Mouse (Mus musculus) stomach, postnatal 0 days (tissue): ENCODE measurements around the gene D630045J12Rik. TPM values are rescaled to one million over a fixed set of nuclear protein-coding genes. Genes with fewer than 3 reads are reported as not detected.

ENCODE experiments used
- ATAC-seq: fragments of 200-750 bp; cut with Nextera tagmentation; 2 replicates; pipeline ENCODE4 v1.8.0; 2017; ENCODE audit not compliant: low FRiP score, low TSS enrichment
- DNase-seq: peaks from one replicate; pipeline ENCODE4 v3.0.0-alpha.2; 2016; ENCODE audit warnings: low spot score
- H3K27ac ChIP-seq: fragments of 300-500 bp; sonication (generic); replicated peaks from 2 replicates; pipeline ENCODE4 v1.5.1; 2014; ENCODE audit warnings: mild to moderate bottlenecking, control low read depth
- H3K27me3 ChIP-seq: fragments of 300-500 bp; sonication (generic); 2 replicates; pipeline ENCODE4 v1.6.1; 2014; ENCODE audit warnings: low read length; ENCODE audit not compliant: control insufficient read depth, insufficient read depth
- H3K36me3 ChIP-seq: fragments of 300-500 bp; sonication (generic); 2 replicates; pipeline ENCODE4 v1.6.1; 2014; ENCODE audit warnings: low read length, mixed read lengths; ENCODE audit not compliant: control insufficient read depth, insufficient read depth
- H3K4me1 ChIP-seq: fragments of 300-500 bp; sonication (generic); replicated peaks from 2 replicates; pipeline ENCODE4 v1.6.1; 2014; ENCODE audit warnings: antibody characterized with exemption; ENCODE audit not compliant: control insufficient read depth, insufficient read depth
- H3K4me2 ChIP-seq: fragments of 300-500 bp; sonication (generic); replicated peaks from 2 replicates; pipeline ENCODE4 v1.6.1; 2014; ENCODE audit warnings: low read depth, mild to moderate bottlenecking, control low read depth, moderate library complexity
- H3K4me3 ChIP-seq: fragments of 300-500 bp; sonication (generic); 2 replicates; pipeline ENCODE4 v1.5.1; 2014; ENCODE audit warnings: low read depth, low read length, control low read depth
- H3K9ac ChIP-seq: fragments of 300-500 bp; sonication (generic); 2 replicates; pipeline ENCODE4 v1.6.1; 2014; ENCODE audit warnings: mild to moderate bottlenecking, low read length, control low read depth, mixed read lengths
- H3K9me3 ChIP-seq: fragments of 300-500 bp; sonication (generic); 2 replicates; pipeline ENCODE4 v1.6.1; 2016; ENCODE audit warnings: low read length; ENCODE audit not compliant: control insufficient read depth
- CTCF ChIP-seq: IDR thresholded peaks from 2 replicates; pipeline ENCODE4 v1.5.1; 2016; ENCODE audit warnings: antibody characterized with exemption, low read depth, mild to moderate bottlenecking, moderate library complexity
- EP300 ChIP-seq: optimal IDR thresholded peaks from 2 replicates; pipeline ENCODE3; 2016; ENCODE audit warnings: antibody characterized with exemption
- WGBS: fragments of 180-500 bp; shearing (Covaris S2); extraction: QIAGEN DNeasy Blood & Tissue Kit; methylation state at CpG from one replicate; pipeline ENCODE4 v1.1.7; 2014; 5-methylcytosine and 5-hydroxymethylcytosine counted together
- polyA plus RNA-seq: library from polyadenylated mRNA; unstranded; fragments of >200 nt; fragmentation: Nextera tagmentation; extraction: Ambion mirVana; gene quantifications from 2 replicates; pipeline ENCODE4 v1.2.1, GENCODE M21; 2015

D630045J12Rik gene
- polyA plus RNA-seq, 1 experiment from 2014 or later = 0.70 TPM

DNA sequence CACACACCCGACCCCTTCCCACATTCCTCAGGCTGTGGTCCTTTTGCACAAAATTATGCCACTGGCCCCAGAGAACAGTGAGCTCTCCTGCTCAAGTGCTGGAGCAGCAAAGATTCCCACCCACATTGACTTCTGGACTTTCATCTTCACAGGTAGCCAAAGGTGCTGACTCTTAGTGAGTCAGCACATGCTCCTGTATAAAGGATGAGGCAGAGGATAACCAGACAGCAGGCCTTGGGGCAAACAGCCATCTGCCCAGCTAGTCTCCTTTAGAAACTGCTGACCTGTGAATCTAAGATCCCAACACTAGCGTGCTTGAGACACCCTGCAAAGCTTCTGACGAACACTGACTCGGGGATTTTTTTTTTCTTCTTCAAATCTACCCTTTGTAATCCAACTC lies 15.4 kb downstream of the D630045J12Rik start:
- Histone ChIP-seq H3K27me3 (no peaks in the 10 kb centered on the region), H3K36me3 (no peaks in the 10 kb centered on the region), H3K9ac (no peak overlapping the region), H3K9me3 (no peaks in the 10 kb centered on the region), H3K27ac (no peak overlapping the region), H3K4me2 (no peak overlapping the region), H3K4me1 (no peaks in the 10 kb centered on the region), H3K4me3 (no peak overlapping the region)
- DNase-seq (no peak), ATAC-seq (no peak)
- TF ChIP-seq CTCF (no peak), EP300 (no peak)
- 66% methylated on average over 4 of the region's 4 CpGs for WGBS

DNA sequence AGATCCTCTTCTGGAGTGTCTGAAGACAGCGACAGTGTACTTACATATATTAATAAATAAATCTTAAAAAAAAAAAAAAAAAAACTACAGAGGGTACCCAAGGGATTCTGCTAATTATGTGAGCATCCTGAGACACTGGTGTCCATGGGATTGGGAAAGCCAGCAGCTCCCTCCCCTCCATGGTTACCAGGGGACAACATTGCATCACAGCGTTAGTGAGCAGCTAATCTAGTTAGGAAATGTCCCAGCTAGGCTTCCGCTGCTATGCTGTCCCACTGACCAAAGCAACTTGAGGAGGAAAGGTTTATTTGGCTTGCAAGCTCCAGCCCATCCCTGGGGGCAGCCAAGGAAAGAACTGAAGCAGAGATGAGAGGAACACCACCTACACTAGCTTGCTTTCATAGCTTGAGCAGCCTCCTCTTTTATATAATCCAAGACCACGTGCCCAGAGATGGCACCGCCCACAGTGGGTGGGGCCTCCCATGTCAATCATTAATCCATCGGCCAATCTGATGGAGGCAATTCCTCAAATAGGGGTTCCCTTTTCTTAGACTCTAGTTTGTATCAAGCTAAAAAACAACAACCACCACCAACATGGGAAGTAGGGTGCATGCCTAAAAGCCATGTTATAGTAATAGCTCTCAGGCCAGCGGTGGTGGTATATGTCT lies 17.7 kb downstream of the D630045J12Rik start:
- no peak overlapping the region for H3K4me2 ChIP-seq
- DNase-seq (no peak), ATAC-seq (no peak)
- H3K4me1 ChIP-seq = no peaks in the 10 kb centered on the region
- no peak for TF ChIP-seq EP300
- no peak for TF ChIP-seq CTCF
- H3K27me3 ChIP-seq = no peaks in the 10 kb centered on the region
- no peak overlapping the region for H3K27ac ChIP-seq
- H3K9me3 ChIP-seq = no peaks in the 10 kb centered on the region
- no peak overlapping the region for H3K9ac ChIP-seq
- 77% methylated on average over 7 of the region's 7 CpGs for WGBS
- H3K4me3 ChIP-seq = no peak overlapping the region
- H3K36me3 ChIP-seq = no peaks in the 10 kb centered on the region

DNA sequence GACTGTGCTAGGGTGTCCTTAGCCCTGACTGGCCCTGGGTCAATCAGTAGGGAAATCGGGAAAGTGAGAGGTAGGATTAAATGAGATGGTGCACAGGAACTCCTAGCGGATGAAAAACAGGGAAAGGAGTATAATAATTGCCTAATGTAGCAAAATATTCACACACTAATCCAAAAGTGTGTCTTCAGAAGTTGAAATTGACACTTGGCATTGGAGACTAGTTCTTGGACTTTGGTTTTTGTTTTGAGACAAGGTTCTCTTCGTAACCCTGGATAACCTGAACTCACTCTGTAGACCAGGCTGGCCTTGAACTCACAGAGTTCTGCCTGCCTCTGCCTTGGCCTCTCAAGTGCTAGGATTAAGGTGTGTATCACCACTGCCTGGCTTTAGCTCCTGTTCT lies 20.0 kb downstream of the D630045J12Rik start:
- Histone ChIP-seq H3K27me3 (no peaks in the 10 kb centered on the region), H3K9ac (no peak overlapping the region), H3K27ac (no peak overlapping the region), H3K4me1 (no peaks in the 10 kb centered on the region), H3K4me2 (no peak overlapping the region), H3K9me3 (no peaks in the 10 kb centered on the region), H3K36me3 (no peaks in the 10 kb centered on the region), H3K4me3 (no peak overlapping the region)
- 93% methylated on average over 3 of the region's 3 CpGs for WGBS
- TF ChIP-seq EP300 = no peak
- TF ChIP-seq CTCF = no peak
- ATAC-seq = no peak
- no peak for DNase-seq

DNA sequence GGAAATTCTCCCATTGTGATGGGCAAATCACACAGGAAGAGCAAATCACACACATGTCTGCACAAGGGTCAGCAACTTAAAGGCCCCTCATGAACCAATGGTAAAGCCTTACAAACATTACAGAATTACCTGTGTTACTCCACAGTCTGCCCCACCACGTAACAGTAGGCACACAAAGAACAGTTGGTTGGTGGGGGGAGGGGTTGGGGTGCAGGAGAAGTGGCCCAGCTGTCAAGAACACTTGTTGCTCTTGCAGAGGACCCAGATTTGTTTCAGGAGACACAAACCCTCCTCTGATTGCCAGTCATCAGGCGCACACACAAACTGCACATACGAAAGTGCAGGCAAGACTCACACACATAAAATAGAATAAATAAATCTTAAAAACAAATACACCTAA lies 20.9 kb downstream of the D630045J12Rik start:
- no peak overlapping the region for H3K4me3 ChIP-seq
- H3K9ac ChIP-seq = no peak overlapping the region
- H3K9me3 ChIP-seq = no peaks in the 10 kb centered on the region
- H3K27ac ChIP-seq = no peak overlapping the region
- no peaks in the 10 kb centered on the region for H3K27me3 ChIP-seq
- no peak overlapping the region for H3K4me2 ChIP-seq
- ATAC-seq (no peak), DNase-seq (no peak)
- H3K36me3 ChIP-seq = no peaks in the 10 kb centered on the region
- TF ChIP-seq EP300 (no peak), CTCF (no peak)
- WGBS = 64% methylated on average over 3 of the region's 3 CpGs
- no peaks in the 10 kb centered on the region for H3K4me1 ChIP-seq

DNA sequence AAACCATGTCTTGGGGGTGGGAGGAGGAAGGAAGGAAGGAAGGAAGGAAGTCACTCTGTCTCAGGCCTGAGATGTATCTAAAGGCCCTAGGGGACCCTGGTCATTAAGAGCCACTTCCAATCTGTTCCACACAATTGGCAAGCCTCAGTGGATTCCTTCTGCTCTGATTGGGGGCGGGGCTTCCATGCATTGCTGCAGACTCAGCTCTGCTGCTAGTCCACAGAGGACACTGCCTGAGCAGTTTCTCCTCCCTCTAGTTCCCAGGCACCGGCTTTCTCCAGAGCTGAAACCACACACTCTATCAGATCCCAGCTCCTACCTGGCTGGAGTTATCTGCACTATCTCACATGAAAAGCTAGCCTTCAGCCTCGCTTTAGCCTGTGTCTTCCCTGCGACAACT lies 21.8 kb downstream of the D630045J12Rik start:
- TF ChIP-seq EP300 (no peak), CTCF (no peak)
- H3K4me3 ChIP-seq = no peak overlapping the region
- H3K27ac ChIP-seq = no peak overlapping the region
- H3K9me3 ChIP-seq = no peaks in the 10 kb centered on the region
- DNase-seq (no peak), ATAC-seq (no peak)
- H3K27me3 ChIP-seq = no peaks in the 10 kb centered on the region
- H3K36me3 ChIP-seq = no peaks in the 10 kb centered on the region
- 55% methylated on average over 4 of the region's 4 CpGs for WGBS
- no peaks in the 10 kb centered on the region for H3K4me1 ChIP-seq
- H3K9ac ChIP-seq = no peak overlapping the region
- no peak overlapping the region for H3K4me2 ChIP-seq

DNA sequence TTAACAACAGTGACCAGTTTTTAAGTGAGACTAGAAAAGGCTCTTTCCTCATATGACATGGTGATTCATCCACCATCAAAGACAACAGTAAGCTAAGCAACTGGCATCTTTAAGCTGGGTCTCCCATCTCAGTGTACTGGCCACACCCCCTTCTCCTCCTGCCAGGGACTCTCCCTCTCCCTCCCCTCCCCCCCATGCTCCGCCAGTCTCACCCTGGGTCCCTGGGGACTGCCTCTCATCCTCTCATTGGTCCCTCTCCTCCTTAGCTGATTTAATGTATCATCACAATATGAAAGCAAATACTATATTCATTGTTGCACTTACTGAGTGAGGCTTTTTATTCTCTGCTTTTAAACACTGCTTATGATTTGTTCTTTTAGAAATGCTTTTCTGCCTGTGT lies 29.7 kb downstream of the D630045J12Rik start:
- Histone ChIP-seq H3K4me2 (no peak overlapping the region), H3K36me3 (no peaks in the 10 kb centered on the region), H3K4me3 (no peak overlapping the region), H3K27me3 (no peaks in the 10 kb centered on the region), H3K4me1 (no peaks in the 10 kb centered on the region), H3K27ac (no peak overlapping the region), H3K9ac (no peak overlapping the region), H3K9me3 (no peaks in the 10 kb centered on the region)
- 43% methylated on average over 1 of the region's 1 CpGs for WGBS
- ATAC-seq (no peak), DNase-seq (no peak)
- TF ChIP-seq CTCF (no peak), EP300 (no peak)
